Mouse (Mus musculus): ENCODE data around the gene Pigz.

Pigz gene

GRCm38 (mm10) chr16:31933751-31934549, at the start of gene Pigz:
Gene Pigz (plus strand): TSS chr16:31933851.
- no peak for DNase-seq (ENCODE audit: low read depth, low spot score)

- DNase-seq (ENCODE audit: low read depth, low spot score): no peak
These were observed 49.7 kb upstream of the Pigz start for GRCm38 (mm10) chr16:31883902-31884301.

GRCm38 (mm10) chr16:31890907-31891306, 42.7 kb upstream of the Pigz start:
- no peak for DNase-seq (ENCODE audit: low read depth, low spot score)

GRCm38 (mm10) chr16:31893396-31894141, 40.1 kb upstream of the Pigz start:
- no peak for DNase-seq (ENCODE audit: low read depth, low spot score)

GRCm38 (mm10) chr16:31896971-31897774, 36.5 kb upstream of the Pigz start:
- DNase-seq (ENCODE audit: low read depth, low spot score): no peak

- no peak for DNase-seq (ENCODE audit: low read depth, low spot score)
These were observed 34.9 kb upstream of the Pigz start for GRCm38 (mm10) chr16:31898546-31899326.

GRCm38 (mm10) chr16:31901886-31902285, 31.8 kb upstream of the Pigz start:
- no peak for DNase-seq (ENCODE audit: low read depth, low spot score)

GRCm38 (mm10) chr16:31903239-31903638, 30.4 kb upstream of the Pigz start:
- no peak for DNase-seq (ENCODE audit: low read depth, low spot score)

GRCm38 (mm10) chr16:31905331-31905730, 28.3 kb upstream of the Pigz start:
- no peak for DNase-seq (ENCODE audit: low read depth, low spot score)

- no peak for DNase-seq (ENCODE audit: low read depth, low spot score)
These were observed 27.5 kb upstream of the Pigz start for GRCm38 (mm10) chr16:31905891-31906825.

GRCm38 (mm10) chr16:31906896-31907295, 26.8 kb upstream of the Pigz start:
- no peak for DNase-seq (ENCODE audit: low read depth, low spot score)

GRCm38 (mm10) chr16:31908959-31909358, 24.7 kb upstream of the Pigz start:
- no peak for DNase-seq (ENCODE audit: low read depth, low spot score)

- DNase-seq (ENCODE audit: low read depth, low spot score): no peak
These were observed 23.3 kb upstream of the Pigz start for GRCm38 (mm10) chr16:31910281-31910847.

- DNase-seq (ENCODE audit: low read depth, low spot score): no peak
These were observed 15.9 kb upstream of the Pigz start for GRCm38 (mm10) chr16:31917776-31918175.

GRCm38 (mm10) chr16:31918248-31918724, 15.4 kb upstream of the Pigz start:
- DNase-seq (ENCODE audit: low read depth, low spot score): no peak

GRCm38 (mm10) chr16:31924368-31924767, 9.3 kb upstream of the Pigz start:
- DNase-seq (ENCODE audit: low read depth, low spot score): no peak

GRCm38 (mm10) chr16:31926091-31926490, 7.6 kb upstream of the Pigz start:
- no peak for DNase-seq (ENCODE audit: low read depth, low spot score)

- no peak for DNase-seq (ENCODE audit: low read depth, low spot score)
These were observed 7.0 kb upstream of the Pigz start for GRCm38 (mm10) chr16:31926547-31927182.

- DNase-seq (ENCODE audit: low read depth, low spot score): no peak
These were observed 6.2 kb upstream of the Pigz start for GRCm38 (mm10) chr16:31927412-31927811.

All from WW6 (cell line).